ENCODE assay signal across 14 mouse cellular contexts in genomic region chr2:122161542-122161941, GRCm38 (mm10). TPM values are rescaled to one million over a fixed set of nuclear protein-coding genes. Genes with fewer than 3 reads are reported as not detected.
A peak's percentile ranks its signal among the peaks of the same experiment; 100 is the strongest.
DNase-seq lines count a peak whose midpoint lies in the region; ATAC-seq and TF ChIP-seq lines count a peak whose summit lies in the region.
"Had no signal": no experiment of that assay in that cellular context is flagged by ENCODE, and none has a peak within 500 bp of the region (broad histone marks: within the 10 kb centered on the region; RNA-seq: fewer than 3 reads in every experiment).

No protein-coding gene starts in this region.

- no peaks in the 10 kb centered on the region for H3K9me3 ChIP-seq in kidney, embryonic 15.5 days (replicated peaks)
- H3K9me3 ChIP-seq in E14TG2a.4 (ENCODE audit: low read length) = no peaks in the 10 kb centered on the region
- H3K9me3 ChIP-seq in heart, postnatal 0 days (replicated peaks; ENCODE audit: control insufficient read depth, low read length) = no peaks in the 10 kb centered on the region
- no peaks in the 10 kb centered on the region for H3K9me3 ChIP-seq in hindbrain, embryonic 10.5 days
- H3K9me3 ChIP-seq: embryonic facial prominence, embryonic 12.5 days had no signal

- ATAC-seq in kidney, embryonic 15.5 days (replicated peaks; ENCODE audit: low FRiP score) = peak; percentile 72
- ATAC-seq in heart, postnatal 0 days (ENCODE audit: insufficient read depth, low read depth) = peak; percentile 79

- no peaks in the 10 kb centered on the region for H3K27me3 ChIP-seq in kidney, embryonic 15.5 days
- H3K27me3 ChIP-seq in E14TG2a.4 (ENCODE audit: insufficient read depth, low read length) = 0 out of 2 replicates have a peak, but pooled peaks cover 6% of the 10 kb centered on the region
- no peaks in the 10 kb centered on the region for H3K27me3 ChIP-seq in heart, postnatal 0 days (ENCODE audit: control insufficient read depth, insufficient read depth, low read length)
- no peaks in the 10 kb centered on the region for H3K27me3 ChIP-seq in hindbrain, embryonic 10.5 days (ENCODE audit: insufficient read depth, poor library complexity, severe bottlenecking)
- H3K27me3 ChIP-seq: embryonic facial prominence, embryonic 12.5 days had no signal

- peak overlapping the region; percentile 2; the same call in 1 of the 2 replicates for H3K27ac ChIP-seq in kidney, embryonic 15.5 days
- H3K27ac ChIP-seq in heart, postnatal 0 days (ENCODE audit: low read depth) = peak overlapping the region; percentile 61
- H3K27ac ChIP-seq in hindbrain, embryonic 10.5 days = no peak overlapping the region
- H3K27ac ChIP-seq: embryonic facial prominence, embryonic 12.5 days had no signal

- H3K4me2 ChIP-seq in kidney, embryonic 15.5 days = no peak overlapping the region
- 0 out of 2 replicates have a peak overlapping the region, but pooled peaks have one; percentile 17 for H3K4me2 ChIP-seq in heart, postnatal 0 days (ENCODE audit: low read depth, low read length)
- H3K4me2 ChIP-seq: embryonic facial prominence, embryonic 12.5 days had no signal

- no peak overlapping the region for H3K9ac ChIP-seq in kidney, embryonic 15.5 days
- H3K9ac ChIP-seq in heart, postnatal 0 days (replicated peaks; ENCODE audit: low read depth, low read length) = no peak overlapping the region
- H3K9ac ChIP-seq: embryonic facial prominence, embryonic 12.5 days had no signal

- H3K4me3 ChIP-seq in kidney, embryonic 15.5 days (replicated peaks) = no peak overlapping the region
- 0 out of 2 replicates have a peak overlapping the region, but pooled peaks have one; percentile 4 for H3K4me3 ChIP-seq in E14TG2a.4 (replicated peaks; ENCODE audit: low read length)
- H3K4me3 ChIP-seq in heart, postnatal 0 days (ENCODE audit: low read depth, low read length) = no peak overlapping the region
- H3K4me3 ChIP-seq in hindbrain, embryonic 10.5 days = no peak overlapping the region
- H3K4me3 ChIP-seq: embryonic facial prominence, embryonic 12.5 days had no signal

- WGBS in kidney, embryonic 15.5 days = 36% methylated on average over 4 of the region's 4 CpGs
- 9% methylated on average over 4 of the region's 4 CpGs for WGBS in heart, postnatal 0 days
- 41% methylated on average over 4 of the region's 4 CpGs for WGBS in hindbrain, embryonic 10.5 days

- H3K36me3 ChIP-seq in kidney, embryonic 15.5 days = no peaks in the 10 kb centered on the region
- H3K36me3 ChIP-seq in E14TG2a.4 (ENCODE audit: insufficient read depth, low read length) = no peaks in the 10 kb centered on the region
- no peaks in the 10 kb centered on the region for H3K36me3 ChIP-seq in heart, postnatal 0 days (replicated peaks; ENCODE audit: control insufficient read depth, insufficient read depth, low read length)
- H3K36me3 ChIP-seq in hindbrain, embryonic 10.5 days = no peaks in the 10 kb centered on the region
- H3K36me3 ChIP-seq: embryonic facial prominence, embryonic 12.5 days had no signal

- peak; percentile 23 for DNase-seq in embryo, embryonic 10.5 days (ENCODE audit: low spot score)
- DNase-seq in embryo, embryonic 10 days (ENCODE audit: low spot score) = no peak
- DNase-seq in kidney, adult 18-20 months = no peak
- DNase-seq in heart, postnatal 0 days (ENCODE audit: low spot score) = peak; percentile 85
- DNase-seq in hindbrain, embryonic 10.5 days (ENCODE audit: low spot score) = no peak
- DNase-seq in adrenal gland, postnatal 10 days = no peak

- no peak for TF ChIP-seq CTCF in E14TG2a.4 (conservative IDR thresholded peaks at IDR 0.05; ENCODE audit: low read length)
- TF ChIP-seq CTCF in heart, postnatal 0 days (IDR thresholded peaks at IDR 0.05; ENCODE audit: low read depth) = no peak

- no peak for TF ChIP-seq EP300 in heart, postnatal 0 days (IDR thresholded peaks at IDR 0.05; ENCODE audit: low read depth)

- H3K4me1 ChIP-seq in kidney, embryonic 15.5 days = peaks cover 6% of the 10 kb centered on the region
- peaks cover 32% of the 10 kb centered on the region for H3K4me1 ChIP-seq in E14TG2a.4 (replicated peaks; ENCODE audit: low read depth, low read length)
- peaks cover 4% of the 10 kb centered on the region for H3K4me1 ChIP-seq in heart, postnatal 0 days (ENCODE audit: control insufficient read depth, insufficient read depth)
- no peaks in the 10 kb centered on the region for H3K4me1 ChIP-seq in hindbrain, embryonic 10.5 days (replicated peaks)
- H3K4me1 ChIP-seq: embryonic facial prominence, embryonic 12.5 days had no signal

RNA-seq across cellular contexts. Expression of gene Trim69, which starts 1.0 kb away (rescaled TPM):
- polyA plus RNA-seq in kidney, embryonic 15.5 days (2015; fragmentation: Nextera tagmentation; extraction: Ambion mirVana) = 0.09 TPM in 1 of 2 replicates, not detected in the other
- total RNA-seq in heart, postnatal 0 days (2014; rRNA removed; ENCODE audit: low replicate concordance) = not detected in 2 replicates
- polyA plus RNA-seq in heart, postnatal 0 days (2015; fragmentation: Nextera tagmentation; extraction: Ambion mirVana) = not detected in 2 replicates
- 0.09 TPM in 1 of 2 replicates, not detected in the other for polyA plus RNA-seq in hindbrain, embryonic 10.5 days (2016; fragmentation: Nextera tagmentation; extraction: Ambion mirVana)
- not detected for total RNA-seq in adrenal gland, postnatal 10 days (2021)
- total RNA-seq: heart, postnatal 10 days; left cerebral cortex, postnatal 14 days had no signal
- polyA plus RNA-seq: embryonic facial prominence, embryonic 12.5 days; spleen, adult 2 months had no signal

RNA-seq across cellular contexts. Expression of gene B2m, which starts 14.1 kb away (rescaled TPM):
- polyA plus RNA-seq in kidney, embryonic 15.5 days (2015; fragmentation: Nextera tagmentation; extraction: Ambion mirVana) = 234 and 241 TPM in 2 replicates
- total RNA-seq in heart, postnatal 0 days (2014; rRNA removed; ENCODE audit: low replicate concordance) = 166 and 244 TPM in 2 replicates
- polyA plus RNA-seq in heart, postnatal 0 days (2015; fragmentation: Nextera tagmentation; extraction: Ambion mirVana) = 273 and 282 TPM in 2 replicates
- polyA plus RNA-seq in hindbrain, embryonic 10.5 days (2016; fragmentation: Nextera tagmentation; extraction: Ambion mirVana) = 117 TPM in 2 replicates
- total RNA-seq in adrenal gland, postnatal 10 days (2021) = 100 to 1,000 TPM; 300 to 427 TPM

RNA-seq across cellular contexts. Expression of gene Patl2, which starts 24.4 kb away (rescaled TPM):
- polyA plus RNA-seq in kidney, embryonic 15.5 days (2015; fragmentation: Nextera tagmentation; extraction: Ambion mirVana) = 0.06 TPM in 1 of 2 replicates, not detected in the other
- total RNA-seq in heart, postnatal 0 days (2014; rRNA removed; ENCODE audit: low replicate concordance) = not detected in 2 replicates
- 0.04 and 0.05 TPM in 2 replicates for polyA plus RNA-seq in heart, postnatal 0 days (2015; fragmentation: Nextera tagmentation; extraction: Ambion mirVana)
- not detected in 2 replicates for polyA plus RNA-seq in hindbrain, embryonic 10.5 days (2016; fragmentation: Nextera tagmentation; extraction: Ambion mirVana)
- total RNA-seq in adrenal gland, postnatal 10 days (2021) = under 1 TPM; 0.30 to 0.63 TPM
- total RNA-seq: heart, postnatal 10 days had no signal
- polyA plus RNA-seq: embryonic facial prominence, embryonic 12.5 days had no signal

RNA-seq across cellular contexts. Expression of gene Terb2, which starts 24.5 kb away (rescaled TPM):
- polyA plus RNA-seq in kidney, embryonic 15.5 days (2015; fragmentation: Nextera tagmentation; extraction: Ambion mirVana) = not detected in 2 replicates
- total RNA-seq in heart, postnatal 0 days (2014; rRNA removed; ENCODE audit: low replicate concordance) = not detected in 2 replicates
- not detected in 2 replicates for polyA plus RNA-seq in heart, postnatal 0 days (2015; fragmentation: Nextera tagmentation; extraction: Ambion mirVana)
- polyA plus RNA-seq in hindbrain, embryonic 10.5 days (2016; fragmentation: Nextera tagmentation; extraction: Ambion mirVana) = not detected in 2 replicates
- not detected for total RNA-seq in adrenal gland, postnatal 10 days (2021)
- total RNA-seq: heart, postnatal 10 days; left cerebral cortex, postnatal 14 days had no signal
- polyA plus RNA-seq: embryonic facial prominence, embryonic 12.5 days; large intestine, adult 2 months; liver, embryonic 16.5 days; spleen, adult 2 months had no signal

RNA-seq across cellular contexts. Expression of gene Spg11, which starts 43.4 kb away (rescaled TPM):
- polyA plus RNA-seq in kidney, embryonic 15.5 days (2015; fragmentation: Nextera tagmentation; extraction: Ambion mirVana) = 9.1 and 9.8 TPM in 2 replicates
- 11.0 and 15.7 TPM in 2 replicates for total RNA-seq in heart, postnatal 0 days (2014; rRNA removed; ENCODE audit: low replicate concordance)
- 2.2 and 2.7 TPM in 2 replicates for polyA plus RNA-seq in heart, postnatal 0 days (2015; fragmentation: Nextera tagmentation; extraction: Ambion mirVana)
- 11.2 and 11.5 TPM in 2 replicates for polyA plus RNA-seq in hindbrain, embryonic 10.5 days (2016; fragmentation: Nextera tagmentation; extraction: Ambion mirVana)
- total RNA-seq in adrenal gland, postnatal 10 days (2021) = 10 to 100 TPM; 14.6 to 16.7 TPM

Comparison
In these comparisons a context has a peak if more than half of its experiments do, and no peak if none do; other contexts are left out.
1. DNase-seq: peak in embryo, embryonic 10.5 days (single experiment) and heart, postnatal 0 days (single experiment); none in embryo, embryonic 10 days (single experiment), kidney, adult 18-20 months (single experiment), hindbrain, embryonic 10.5 days (single experiment) and adrenal gland, postnatal 10 days (single experiment).